Mouse (Mus musculus) megakaryocyte, embryonic 14.5 days (primary cell): ENCODE results near the gene Ckb. TPM values are rescaled to one million over a fixed set of nuclear protein-coding genes. Genes with fewer than 3 reads are reported as not detected.
"Not testable (repeated sequence)": the region's sequence is repeated elsewhere in the genome, so short reads cannot be mapped to it uniquely, and the experiment has no call there.

Experiments
- H3K27me3 ChIP-seq: replicated peaks from 2 replicates; pipeline ENCODE3; 2012; ENCODE audit warnings: inconsistent platforms
- H3K36me3 ChIP-seq: replicated peaks from 2 replicates; pipeline ENCODE3; 2012; ENCODE audit warnings: low read length, inconsistent platforms, mixed read lengths
- H3K4me1 ChIP-seq: 2 replicates; pipeline ENCODE4 v1.6.1; 2012; ENCODE audit warnings: inconsistent platforms
- H3K4me3 ChIP-seq: replicated peaks from 2 replicates; pipeline ENCODE3; 2012; ENCODE audit warnings: moderate library complexity, mild to moderate bottlenecking, inconsistent platforms
- H3K9me3 ChIP-seq: 2 replicates; pipeline ENCODE4 v1.6.1; 2012; ENCODE audit warnings: inconsistent platforms
- FLI1 ChIP-seq: IDR thresholded peaks from 2 replicates; pipeline ENCODE4 v1.6.1; 2012; ENCODE audit warnings: low read length, inconsistent platforms, mixed read lengths
- GATA1 ChIP-seq: IDR thresholded peaks from 3 replicates; pipeline ENCODE4 v1.6.1; 2012; ENCODE audit warnings: mixed read lengths, low read length, inconsistent platforms, borderline replicate concordance
- polyA plus RNA-seq: library from polyadenylated mRNA; stranded (reverse); fragments of >175 nt; gene quantifications from 2 replicates; pipeline ENCODE4 v1.2.3, GENCODE M21; 2012; ENCODE audit warnings: low replicate concordance; ENCODE audit not compliant: insufficient read depth

The Ckb gene
- polyA plus RNA-seq: 64.6 and 102 TPM in 2 replicates

- H3K27me3 ChIP-seq: peaks cover 45% of the 10 kb centered on the region
- no peaks in the 10 kb centered on the region for H3K9me3 ChIP-seq
- peaks cover 90% of the 10 kb centered on the region for H3K4me1 ChIP-seq
- no peak for TF ChIP-seq GATA1
- no peak for TF ChIP-seq FLI1
- H3K4me3 ChIP-seq: peak within 1 kb of the TSS; percentile 93
- peaks cover 10% of the 10 kb centered on the region for H3K36me3 ChIP-seq
Measured at GRCm38 (mm10) chr12:111672176-111672575, at the start of gene Ckb. TSS of gene Ckb (minus strand) at chr12:111672338.

GRCm38 (mm10) chr12:111720222-111720621, 48.1 kb upstream of the Ckb start:
- Histone ChIP-seq H3K4me3 (no peak overlapping the region), H3K27me3 (no peaks in the 10 kb centered on the region), H3K9me3 (no peaks in the 10 kb centered on the region), H3K4me1 (peaks cover 40% of the 10 kb centered on the region), H3K36me3 (peaks cover 44% of the 10 kb centered on the region)
- TF ChIP-seq FLI1: no peak
- TF ChIP-seq GATA1: no peak

GRCm38 (mm10) chr12:111718656-111719055, 46.5 kb upstream of the Ckb start:
- Histone ChIP-seq H3K4me3 (peak overlapping the region; percentile 62), H3K4me1 (peaks cover 44% of the 10 kb centered on the region), H3K9me3 (no peaks in the 10 kb centered on the region), H3K27me3 (no peaks in the 10 kb centered on the region), H3K36me3 (peaks cover 33% of the 10 kb centered on the region)
- TF ChIP-seq FLI1: no peak
- no peak for TF ChIP-seq GATA1

- no peaks in the 10 kb centered on the region for H3K9me3 ChIP-seq
- H3K36me3 ChIP-seq: peaks cover 21% of the 10 kb centered on the region
- peaks cover 52% of the 10 kb centered on the region for H3K4me1 ChIP-seq
- TF ChIP-seq GATA1 (no peak), FLI1 (no peak)
- H3K4me3 ChIP-seq: no peak overlapping the region
- H3K27me3 ChIP-seq: no peaks in the 10 kb centered on the region
Measured at GRCm38 (mm10) chr12:111716505-111716904, 44.4 kb upstream of the Ckb start.

- H3K4me3 ChIP-seq: peak overlapping the region; percentile 96
- not testable (repeated sequence) for H3K27me3 ChIP-seq, H3K9me3 ChIP-seq
- peaks cover 36% of the 10 kb centered on the region for H3K36me3 ChIP-seq
- H3K4me1 ChIP-seq: peaks cover 52% of the 10 kb centered on the region
Measured at GRCm38 (mm10) chr12:111713880-111714279, 41.7 kb upstream of the Ckb start.

- no peak for TF ChIP-seq FLI1
- no peak for TF ChIP-seq GATA1
- no peaks in the 10 kb centered on the region for H3K27me3 ChIP-seq
- H3K4me1 ChIP-seq: peaks cover 45% of the 10 kb centered on the region
- peak within 1 kb of the TSS; percentile 96 for H3K4me3 ChIP-seq
- H3K9me3 ChIP-seq: no peaks in the 10 kb centered on the region
- peaks cover 42% of the 10 kb centered on the region for H3K36me3 ChIP-seq
Measured at GRCm38 (mm10) chr12:111713004-111713651, 41.0 kb upstream of the Ckb start, which contains the start of the genes Bag5 and Apopt1. TSS of gene Bag5 (minus strand) at chr12:111713257. TSS of gene Apopt1 (plus strand) at chr12:111713261.

GRCm38 (mm10) chr12:111712476-111712875, 40.3 kb upstream of the Ckb start:
- Histone ChIP-seq H3K9me3 (no peaks in the 10 kb centered on the region), H3K4me3 (peak overlapping the region; percentile 96), H3K27me3 (no peaks in the 10 kb centered on the region), H3K36me3 (peaks cover 48% of the 10 kb centered on the region), H3K4me1 (peaks cover 44% of the 10 kb centered on the region)
- TF ChIP-seq FLI1: no peak
- no peak for TF ChIP-seq GATA1

GRCm38 (mm10) chr12:111710091-111710490, 38.0 kb upstream of the Ckb start:
- peaks cover 43% of the 10 kb centered on the region for H3K36me3 ChIP-seq
- H3K4me1 ChIP-seq: peaks cover 29% of the 10 kb centered on the region
- no peaks in the 10 kb centered on the region for H3K9me3 ChIP-seq
- H3K4me3 ChIP-seq: no peak overlapping the region
- peaks cover 2% of the 10 kb centered on the region for H3K27me3 ChIP-seq
- no peak for TF ChIP-seq GATA1

- Histone ChIP-seq H3K36me3 (peaks cover 40% of the 10 kb centered on the region), H3K4me3 (no peak overlapping the region), H3K9me3 (no peaks in the 10 kb centered on the region), H3K27me3 (peaks cover 16% of the 10 kb centered on the region), H3K4me1 (peaks cover 19% of the 10 kb centered on the region)
- no peak for TF ChIP-seq FLI1
- TF ChIP-seq GATA1: no peak
Measured at GRCm38 (mm10) chr12:111708181-111708580, 36.0 kb upstream of the Ckb start.

- Histone ChIP-seq H3K4me3 (no peak overlapping the region), H3K27me3 (peaks cover 24% of the 10 kb centered on the region), H3K36me3 (peaks cover 28% of the 10 kb centered on the region), H3K4me1 (peaks cover 4% of the 10 kb centered on the region; the same call in 1 of the 2 replicates), H3K9me3 (no peaks in the 10 kb centered on the region)
- no peak for TF ChIP-seq GATA1
- no peak for TF ChIP-seq FLI1
Measured at GRCm38 (mm10) chr12:111705186-111705973, 33.2 kb upstream of the Ckb start.
